Mouse (Mus musculus) left cerebral cortex, adult 9 months (tissue): ENCODE data around the gene Rab7.

Source experiments
- DNase-seq, 2 experiments: peaks; one replicate each; pipeline ENCODE4 v3.0.0; 2022; ENCODE audit warnings: low spot score in 2 of 2

The Rab7 gene

GRCm38 (mm10) chr6:88044577-88045405 lies at the start of gene Rab7:
Rab7 (minus strand) TSS chr6:88045270.
- DNase-seq = peak; percentile 87 to 96

GRCm38 (mm10) chr6:88088971-88089370 lies 43.9 kb upstream of the Rab7 start:
- no peak for DNase-seq

- peak; percentile 74 to 97 for DNase-seq
These were observed 39.4 kb upstream of the Rab7 start, which contains the start of gene Rpn1 for GRCm38 (mm10) chr6:88084278-88085151. Rpn1 (plus strand) TSS chr6:88084482.

- no peak for DNase-seq
These were observed 38.6 kb upstream of the Rab7 start for GRCm38 (mm10) chr6:88083672-88084071.

GRCm38 (mm10) chr6:88083095-88083494 lies 38.0 kb upstream of the Rab7 start:
- DNase-seq = no peak

- no peak for DNase-seq
These were observed 31.0 kb upstream of the Rab7 start for GRCm38 (mm10) chr6:88075960-88076517.

GRCm38 (mm10) chr6:88074752-88075554 lies 29.9 kb upstream of the Rab7 start:
- peak; percentile 87 to 97 for DNase-seq

- no peak for DNase-seq
These were observed 26.1 kb upstream of the Rab7 start for GRCm38 (mm10) chr6:88071216-88071615.

- DNase-seq = no peak
These were observed 25.4 kb upstream of the Rab7 start for GRCm38 (mm10) chr6:88070468-88070867.

GRCm38 (mm10) chr6:88068739-88069138 lies 23.7 kb upstream of the Rab7 start:
- DNase-seq = no peak

GRCm38 (mm10) chr6:88067722-88068121 lies 22.7 kb upstream of the Rab7 start:
- DNase-seq = no peak

GRCm38 (mm10) chr6:88065968-88066367 lies 20.9 kb upstream of the Rab7 start:
- no peak for DNase-seq

GRCm38 (mm10) chr6:88065116-88065515 lies 20.0 kb upstream of the Rab7 start:
- DNase-seq = peak in 1 of 2 experiments; percentile 11

- DNase-seq = no peak
These were observed 19.1 kb upstream of the Rab7 start for GRCm38 (mm10) chr6:88064072-88064642.

- no peak for DNase-seq
These were observed 17.3 kb upstream of the Rab7 start for GRCm38 (mm10) chr6:88062398-88062797.

GRCm38 (mm10) chr6:88061406-88061805 lies 16.3 kb upstream of the Rab7 start:
- DNase-seq = no peak

GRCm38 (mm10) chr6:88060602-88061001 lies 15.5 kb upstream of the Rab7 start:
- no peak for DNase-seq

GRCm38 (mm10) chr6:88059903-88060302 lies 14.8 kb upstream of the Rab7 start:
- DNase-seq = no peak

GRCm38 (mm10) chr6:88056866-88057265 lies 11.8 kb upstream of the Rab7 start:
- DNase-seq = peak in 1 of 2 experiments; percentile 58

- no peak for DNase-seq
These were observed 10.6 kb upstream of the Rab7 start for GRCm38 (mm10) chr6:88055663-88056062.
